Mouse (Mus musculus): Measurements from ENCODE around the gene Tnfrsf1b.

Gene Tnfrsf1b

DNA sequence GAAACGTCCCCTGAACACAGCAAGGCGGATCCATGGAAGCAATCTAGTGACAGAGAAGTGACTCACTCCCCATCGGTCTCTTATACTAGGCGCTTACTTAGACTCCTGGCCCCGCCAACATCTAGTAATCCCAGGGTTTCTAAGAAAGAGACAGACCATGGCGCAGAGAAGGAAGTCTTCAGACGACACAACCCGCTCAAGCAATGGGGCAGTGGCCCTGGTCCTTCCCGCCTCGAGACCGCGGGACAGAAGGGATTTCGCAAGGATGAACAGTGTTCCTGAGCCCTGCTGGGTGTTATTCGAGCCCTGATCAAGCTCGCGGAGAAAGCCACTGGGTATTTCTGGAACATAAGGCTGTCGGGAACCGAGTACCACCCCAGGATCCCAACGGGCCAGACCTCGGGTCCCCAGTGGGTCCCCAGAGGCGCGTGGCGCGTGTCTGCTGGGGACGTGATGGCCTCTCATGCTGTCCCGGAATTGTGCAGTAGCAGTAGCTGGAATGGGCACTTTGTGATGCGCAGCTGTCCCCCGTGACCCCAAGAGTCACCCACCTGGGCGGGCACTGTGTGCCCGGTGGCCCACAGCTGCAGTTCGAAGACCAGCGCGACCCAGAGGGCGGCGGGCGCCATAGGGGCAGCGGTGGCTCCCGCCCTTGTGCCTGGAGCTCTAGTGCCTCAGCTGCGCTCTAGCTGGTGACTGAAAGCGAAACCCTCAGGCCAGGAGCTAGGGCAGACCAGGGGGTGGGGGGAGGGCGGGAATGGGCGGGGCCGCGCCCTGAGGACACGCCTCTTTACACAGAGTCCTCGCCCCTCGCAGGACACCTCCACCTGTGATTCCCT, at the start of gene Tnfrsf1b:
Gene Tnfrsf1b (minus strand): TSS at position 698 of the 839 bp plus-strand sequence.
- no peak for DNase-seq (ENCODE audit: low spot score in 2 of 2)

- DNase-seq (ENCODE audit: low spot score in 2 of 2), result peak; percentile 63 to 67
Observed at GRCm38 (mm10) chr4:145295589-145296300, 49.1 kb upstream of the Tnfrsf1b start.

DNA sequence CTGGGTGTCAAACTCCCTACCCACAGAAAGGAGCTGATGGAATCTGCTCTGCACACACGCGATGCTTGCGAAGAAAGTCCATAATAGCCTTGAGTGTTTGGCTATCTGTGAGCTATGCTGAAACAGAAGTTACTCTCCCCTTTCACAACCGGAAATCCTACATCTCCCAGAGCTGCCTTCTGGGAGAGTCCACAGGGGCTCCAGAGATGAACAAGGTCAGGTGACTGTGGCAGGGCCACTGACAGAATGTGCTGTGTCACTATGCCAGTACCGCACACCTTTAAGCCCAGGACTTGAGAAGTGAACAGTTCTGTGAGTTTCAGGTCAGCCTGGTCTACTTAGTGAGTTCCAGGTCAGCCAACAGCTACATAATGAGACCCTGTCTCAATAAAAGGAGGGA, 47.9 kb upstream of the Tnfrsf1b start:
- DNase-seq (ENCODE audit: low spot score in 2 of 2), result no peak

GRCm38 (mm10) chr4:145286369-145287120, 39.9 kb upstream of the Tnfrsf1b start:
- peak; percentile 58 to 67 for DNase-seq (ENCODE audit: low spot score in 2 of 2)

DNA sequence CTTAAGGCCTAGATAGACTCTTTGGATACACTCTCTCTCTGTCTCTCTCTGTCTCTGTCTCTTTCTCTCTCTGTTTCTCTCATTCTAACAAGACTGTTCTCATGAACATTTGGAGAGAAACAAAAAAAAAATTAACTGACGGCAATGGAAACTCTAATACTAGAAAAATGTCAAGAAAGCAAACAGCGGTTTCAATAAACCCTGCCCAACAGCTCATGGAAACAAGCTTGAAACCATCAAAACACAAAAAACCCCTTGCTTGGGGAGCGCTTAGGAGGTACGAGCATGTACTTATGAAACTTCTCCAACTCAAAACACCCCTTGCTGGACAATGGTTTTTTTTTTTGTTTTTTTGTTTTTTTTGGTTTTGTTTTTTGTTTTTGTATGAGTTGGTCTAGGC, 38.0 kb upstream of the Tnfrsf1b start:
- DNase-seq (ENCODE audit: low spot score in 2 of 2), result no peak

- no peak for DNase-seq (ENCODE audit: low spot score in 2 of 2)
Observed at GRCm38 (mm10) chr4:145283441-145283840, 36.8 kb upstream of the Tnfrsf1b start.

GRCm38 (mm10) chr4:145280966-145281365, 34.3 kb upstream of the Tnfrsf1b start:
- no peak for DNase-seq (ENCODE audit: low spot score in 2 of 2)

GRCm38 (mm10) chr4:145278724-145279370, 32.2 kb upstream of the Tnfrsf1b start:
- DNase-seq (ENCODE audit: low spot score in 2 of 2), result no peak

DNA sequence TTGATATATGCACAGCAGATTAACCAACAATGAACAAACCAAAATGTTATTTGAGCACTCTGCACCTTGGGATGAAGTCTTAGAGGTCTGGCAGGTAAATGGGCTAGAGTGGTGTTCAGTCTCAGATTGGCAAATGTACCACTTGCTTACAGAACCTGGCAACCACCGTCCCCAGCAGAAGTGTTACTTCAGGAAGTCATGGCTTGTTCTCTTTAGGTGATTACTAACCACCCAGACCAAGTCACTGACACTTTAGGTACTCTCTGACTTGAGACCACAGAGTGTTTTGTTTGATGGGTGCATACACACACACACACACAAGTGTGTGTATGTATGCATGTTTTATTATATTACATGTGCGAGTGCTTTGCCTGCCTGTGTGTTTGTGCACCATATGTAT, 31.6 kb upstream of the Tnfrsf1b start:
- DNase-seq (ENCODE audit: low spot score in 2 of 2), result no peak

- no peak for DNase-seq (ENCODE audit: low spot score in 2 of 2)
Observed at GRCm38 (mm10) chr4:145276368-145277249, 29.9 kb upstream of the Tnfrsf1b start.

- no peak for DNase-seq (ENCODE audit: low spot score in 2 of 2)
Observed at GRCm38 (mm10) chr4:145274887-145275286, 28.2 kb upstream of the Tnfrsf1b start.

DNA sequence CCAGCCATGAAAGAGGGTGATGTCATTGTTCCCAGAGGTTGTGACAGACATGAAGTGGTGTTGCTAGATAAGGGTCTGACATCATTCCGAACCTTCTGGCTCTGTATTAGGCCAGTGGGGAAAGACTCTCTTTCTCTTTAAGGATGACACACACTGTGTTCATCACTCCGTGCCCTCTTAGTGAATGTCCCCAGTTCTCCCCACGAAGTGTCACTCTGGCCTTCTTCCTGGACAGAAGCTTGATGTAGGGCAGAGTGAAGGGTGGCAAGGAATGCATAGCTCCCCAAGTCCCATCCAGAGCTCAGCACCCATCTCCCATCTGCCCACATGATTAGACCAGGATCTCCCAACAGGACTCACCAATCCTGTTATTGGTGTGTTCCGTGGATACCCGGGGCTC, 27.3 kb upstream of the Tnfrsf1b start:
- no peak for DNase-seq (ENCODE audit: low spot score in 2 of 2)

- no peak for DNase-seq (ENCODE audit: low spot score in 2 of 2)
Observed at GRCm38 (mm10) chr4:145272763-145273162, 26.1 kb upstream of the Tnfrsf1b start.

DNA sequence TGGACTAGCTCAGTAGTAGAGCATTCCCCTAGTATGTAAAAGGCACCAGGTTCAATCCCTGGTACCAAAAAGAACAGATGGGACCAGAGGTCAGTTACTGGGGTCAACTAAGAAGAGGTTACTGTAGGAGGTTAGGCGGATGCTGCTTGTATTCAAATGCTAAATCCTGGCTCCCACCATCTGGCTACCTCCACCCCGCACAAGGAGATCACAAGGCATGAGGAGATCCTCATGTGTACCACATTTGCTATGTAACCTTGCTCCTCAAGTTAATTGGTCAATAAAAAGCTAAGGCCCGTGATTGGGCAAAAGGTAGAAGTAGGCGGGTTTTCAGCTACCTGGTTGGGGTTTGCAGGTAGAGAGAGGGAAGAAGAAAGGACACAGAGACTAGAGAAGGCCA, 25.0 kb upstream of the Tnfrsf1b start:
- DNase-seq (ENCODE audit: low spot score in 2 of 2), result no peak

- DNase-seq (ENCODE audit: low spot score in 2 of 2), result no peak
Observed at GRCm38 (mm10) chr4:145270136-145270535, 23.5 kb upstream of the Tnfrsf1b start.

- no peak for DNase-seq (ENCODE audit: low spot score in 2 of 2)
Observed at GRCm38 (mm10) chr4:145267631-145268110, 21.0 kb upstream of the Tnfrsf1b start.

DNA sequence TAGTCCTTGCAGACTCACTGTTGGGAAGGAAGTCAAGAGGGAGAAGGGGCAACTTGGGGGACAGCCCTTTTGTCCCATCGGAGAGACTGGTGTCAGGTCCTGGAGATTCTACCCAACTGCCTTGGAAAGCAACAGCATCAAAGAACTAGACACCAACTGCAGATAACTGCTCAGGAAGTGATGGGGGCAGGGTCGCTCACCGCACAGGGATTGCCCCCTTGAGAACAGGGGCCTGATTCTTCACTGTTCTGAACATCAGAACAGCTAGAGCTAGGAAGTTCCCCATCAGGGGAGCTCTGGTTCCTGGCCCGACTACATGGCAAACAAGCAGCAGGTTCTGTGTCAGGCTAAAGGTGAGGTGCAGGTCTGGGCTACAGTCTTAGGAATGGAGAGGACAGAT, 19.8 kb upstream of the Tnfrsf1b start:
- no peak for DNase-seq (ENCODE audit: low spot score in 2 of 2)

- no peak for DNase-seq (ENCODE audit: low spot score in 2 of 2)
Observed at GRCm38 (mm10) chr4:145264761-145265160, 18.1 kb upstream of the Tnfrsf1b start.

DNA sequence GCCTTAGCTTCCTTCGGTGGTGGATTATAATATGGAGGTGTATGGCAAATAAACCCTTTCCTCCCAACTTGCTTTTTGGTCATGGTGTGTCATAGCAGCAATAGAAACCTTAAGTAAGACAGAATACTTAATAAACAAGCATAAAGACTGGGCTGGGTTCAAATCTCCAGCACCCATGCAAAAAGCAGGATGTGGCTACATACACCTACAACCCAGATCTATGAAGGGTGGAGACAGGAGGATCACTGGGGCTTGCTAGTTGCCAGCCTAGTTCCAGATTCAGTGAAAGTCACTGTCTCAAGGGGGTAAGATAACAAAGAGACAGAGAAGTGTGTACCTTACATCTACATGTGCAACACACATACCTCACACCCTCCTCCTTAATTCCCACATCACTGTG, 16.9 kb upstream of the Tnfrsf1b start:
- DNase-seq (ENCODE audit: low spot score in 2 of 2), result no peak

- DNase-seq (ENCODE audit: low spot score in 2 of 2), result no peak
Observed at GRCm38 (mm10) chr4:145260802-145261201, 14.1 kb upstream of the Tnfrsf1b start.

All from cerebellum, postnatal 4 days (tissue).